Mouse (Mus musculus): Measurements from ENCODE around the gene Aldh3b3. TPM values are rescaled to one million over a fixed set of nuclear protein-coding genes. Genes with fewer than 3 reads are reported as not detected.

Gene Aldh3b3
- polyA plus RNA-seq, 1 experiment = 0.07 TPM

GRCm38 (mm10) chr19:4003641-4004040, 45.2 kb downstream of the Aldh3b3 start:
- WGBS = 85% methylated on average over 12 of the region's 12 CpGs
- peaks cover 4% of the 10 kb centered on the region; the same call in 1 of the 2 replicates for H3K4me1 ChIP-seq (ENCODE audit: control insufficient read depth, insufficient read depth, insufficient read length)
- H3K27me3 ChIP-seq (ENCODE audit: control insufficient read depth, insufficient read depth, low read length) = no peaks in the 10 kb centered on the region
- TF ChIP-seq CTCF (IDR thresholded peaks at IDR 0.05; ENCODE audit: extremely low read depth, insufficient read depth, insufficient read length, insufficient replicate concordance) = no peak
- TF ChIP-seq POLR2A (IDR thresholded peaks at IDR 0.05; ENCODE audit: low read depth, low read length) = no peak
- peaks cover 19% of the 10 kb centered on the region for H3K36me3 ChIP-seq (ENCODE audit: control insufficient read depth, insufficient read depth, low read length)
- DNase-seq (ENCODE audit: low read depth in 1 of 2, low spot score in 2 of 2) = no peak
- no peak overlapping the region for H3K27ac ChIP-seq (ENCODE audit: insufficient read depth, low read length)
- no peak overlapping the region for H3K4me3 ChIP-seq (ENCODE audit: extremely low read depth, insufficient read depth, insufficient read length)

- no peaks in the 10 kb centered on the region for H3K27me3 ChIP-seq (ENCODE audit: control insufficient read depth, insufficient read depth, low read length)
- H3K36me3 ChIP-seq (ENCODE audit: control insufficient read depth, insufficient read depth, low read length) = peaks cover 23% of the 10 kb centered on the region
- H3K4me3 ChIP-seq (ENCODE audit: extremely low read depth, insufficient read depth, insufficient read length) = no peak overlapping the region
- no peak for DNase-seq (ENCODE audit: low read depth in 1 of 2, low spot score in 2 of 2)
- TF ChIP-seq POLR2A (IDR thresholded peaks at IDR 0.05; ENCODE audit: low read depth, low read length) (no peak), CTCF (IDR thresholded peaks at IDR 0.05; ENCODE audit: extremely low read depth, insufficient read depth, insufficient read length, insufficient replicate concordance) (no peak)
- H3K27ac ChIP-seq (ENCODE audit: insufficient read depth, low read length) = no peak overlapping the region
- H3K4me1 ChIP-seq (ENCODE audit: control insufficient read depth, insufficient read depth, insufficient read length) = peaks cover 4% of the 10 kb centered on the region; the same call in 1 of the 2 replicates
- 92% methylated on average over 15 of the region's 15 CpGs for WGBS
Measured at GRCm38 (mm10) chr19:4004331-4004730, 45.9 kb downstream of the Aldh3b3 start.

- no peak for TF ChIP-seq CTCF (IDR thresholded peaks at IDR 0.05; ENCODE audit: extremely low read depth, insufficient read depth, insufficient read length, insufficient replicate concordance)
- no peak for TF ChIP-seq POLR2A (IDR thresholded peaks at IDR 0.05; ENCODE audit: low read depth, low read length)
- WGBS = 89% methylated on average over 9 of the region's 9 CpGs
- no peaks in the 10 kb centered on the region for H3K27me3 ChIP-seq (ENCODE audit: control insufficient read depth, insufficient read depth, low read length)
- peaks cover 4% of the 10 kb centered on the region; the same call in 1 of the 2 replicates for H3K4me1 ChIP-seq (ENCODE audit: control insufficient read depth, insufficient read depth, insufficient read length)
- no peak overlapping the region for H3K4me3 ChIP-seq (ENCODE audit: extremely low read depth, insufficient read depth, insufficient read length)
- H3K36me3 ChIP-seq (ENCODE audit: control insufficient read depth, insufficient read depth, low read length) = peaks cover 25% of the 10 kb centered on the region
- no peak for DNase-seq (ENCODE audit: low read depth in 1 of 2, low spot score in 2 of 2)
- H3K27ac ChIP-seq (ENCODE audit: insufficient read depth, low read length) = no peak overlapping the region
Measured at GRCm38 (mm10) chr19:4005091-4005490, 46.6 kb downstream of the Aldh3b3 start.

GRCm38 (mm10) chr19:4005971-4006370, 47.5 kb downstream of the Aldh3b3 start:
- 96% methylated on average over 8 of the region's 8 CpGs for WGBS
- no peak overlapping the region for H3K4me3 ChIP-seq (ENCODE audit: extremely low read depth, insufficient read depth, insufficient read length)
- H3K36me3 ChIP-seq (ENCODE audit: control insufficient read depth, insufficient read depth, low read length) = peaks cover 25% of the 10 kb centered on the region
- H3K27ac ChIP-seq (ENCODE audit: insufficient read depth, low read length) = no peak overlapping the region
- TF ChIP-seq POLR2A (IDR thresholded peaks at IDR 0.05; ENCODE audit: low read depth, low read length) (no peak), CTCF (IDR thresholded peaks at IDR 0.05; ENCODE audit: extremely low read depth, insufficient read depth, insufficient read length, insufficient replicate concordance) (no peak)
- H3K4me1 ChIP-seq (ENCODE audit: control insufficient read depth, insufficient read depth, insufficient read length) = peaks cover 2% of the 10 kb centered on the region; the same call in 1 of the 2 replicates
- no peaks in the 10 kb centered on the region for H3K27me3 ChIP-seq (ENCODE audit: control insufficient read depth, insufficient read depth, low read length)
- DNase-seq (ENCODE audit: low read depth in 1 of 2, low spot score in 2 of 2) = no peak

GRCm38 (mm10) chr19:4011086-4011485, 52.6 kb downstream of the Aldh3b3 start:
- no peak overlapping the region for H3K27ac ChIP-seq (ENCODE audit: insufficient read depth, low read length)
- 96% methylated on average over 5 of the region's 5 CpGs for WGBS
- H3K36me3 ChIP-seq (ENCODE audit: control insufficient read depth, insufficient read depth, low read length) = peaks cover 22% of the 10 kb centered on the region
- no peak overlapping the region for H3K4me3 ChIP-seq (ENCODE audit: extremely low read depth, insufficient read depth, insufficient read length)
- no peaks in the 10 kb centered on the region for H3K27me3 ChIP-seq (ENCODE audit: control insufficient read depth, insufficient read depth, low read length)
- H3K4me1 ChIP-seq (ENCODE audit: control insufficient read depth, insufficient read depth, insufficient read length) = peaks cover 9% of the 10 kb centered on the region; the same call in 1 of the 2 replicates
- no peak for TF ChIP-seq CTCF (IDR thresholded peaks at IDR 0.05; ENCODE audit: extremely low read depth, insufficient read depth, insufficient read length, insufficient replicate concordance)
- no peak for TF ChIP-seq POLR2A (IDR thresholded peaks at IDR 0.05; ENCODE audit: low read depth, low read length)
- DNase-seq (ENCODE audit: low read depth in 1 of 2, low spot score in 2 of 2) = no peak

GRCm38 (mm10) chr19:4012432-4013022, 54.1 kb downstream of the Aldh3b3 start, which contains the start of gene Ndufv1:
Ndufv1 (minus strand) TSS chr19:4012806.
- under 1% methylated on average over 45 of the region's 45 CpGs for WGBS
- Histone ChIP-seq H3K4me3 (ENCODE audit: extremely low read depth, insufficient read depth, insufficient read length) (peak within 1 kb of the TSS; percentile 84), H3K27ac (ENCODE audit: insufficient read depth, low read length) (peak within 1 kb of the TSS; percentile 82), H3K4me1 (ENCODE audit: control insufficient read depth, insufficient read depth, insufficient read length) (peaks cover 9% of the 10 kb centered on the region; the same call in 1 of the 2 replicates), H3K27me3 (ENCODE audit: control insufficient read depth, insufficient read depth, low read length) (no peaks in the 10 kb centered on the region), H3K36me3 (ENCODE audit: control insufficient read depth, insufficient read depth, low read length) (peaks cover 13% of the 10 kb centered on the region)
- peak; percentile 72 for TF ChIP-seq POLR2A (IDR thresholded peaks at IDR 0.05; ENCODE audit: low read depth, low read length)
- TF ChIP-seq CTCF (IDR thresholded peaks at IDR 0.05; ENCODE audit: extremely low read depth, insufficient read depth, insufficient read length, insufficient replicate concordance) = peak; percentile 11; the same call in 1 of the 2 replicates
- DNase-seq (ENCODE audit: low read depth in 1 of 2, low spot score in 2 of 2) = peak; percentile 92

GRCm38 (mm10) chr19:4013066-4013465, 54.6 kb downstream of the Aldh3b3 start:
- Histone ChIP-seq H3K4me3 (ENCODE audit: extremely low read depth, insufficient read depth, insufficient read length) (peak overlapping the region; percentile 55), H3K27ac (ENCODE audit: insufficient read depth, low read length) (0 out of 2 replicates have a peak overlapping the region, but pooled peaks have one; percentile 8), H3K36me3 (ENCODE audit: control insufficient read depth, insufficient read depth, low read length) (peaks cover 10% of the 10 kb centered on the region), H3K27me3 (ENCODE audit: control insufficient read depth, insufficient read depth, low read length) (no peaks in the 10 kb centered on the region), H3K4me1 (ENCODE audit: control insufficient read depth, insufficient read depth, insufficient read length) (peaks cover 9% of the 10 kb centered on the region; the same call in 1 of the 2 replicates)
- DNase-seq (ENCODE audit: low read depth in 1 of 2, low spot score in 2 of 2) = no peak
- 23% methylated on average over 9 of the region's 9 CpGs for WGBS
- no peak for TF ChIP-seq POLR2A (IDR thresholded peaks at IDR 0.05; ENCODE audit: low read depth, low read length)
- no peak for TF ChIP-seq CTCF (IDR thresholded peaks at IDR 0.05; ENCODE audit: extremely low read depth, insufficient read depth, insufficient read length, insufficient replicate concordance)
